Mouse (Mus musculus) myocyte (in vitro differentiated cells): ENCODE measurements around the gene Naa35. TPM values are rescaled to one million over a fixed set of nuclear protein-coding genes. Genes with fewer than 3 reads are reported as not detected.

Experiments
- H3K27me3 ChIP-seq: one replicate; pipeline ENCODE4 v1.6.1; 2011; ENCODE audit not compliant: control insufficient read depth, insufficient read depth, insufficient read length
- H3K36me3 ChIP-seq: one replicate; pipeline ENCODE4 v1.6.1; 2011; ENCODE audit not compliant: control insufficient read depth, insufficient read depth
- H3K4me2 ChIP-seq: one replicate; pipeline ENCODE4 v1.6.1; 2011; ENCODE audit warnings: low read depth, control low read depth
- H3K4me3 ChIP-seq: one replicate; pipeline ENCODE4 v1.5.1; 2011; ENCODE audit warnings: mild to moderate bottlenecking, control low read depth, moderate library complexity
- H3K79me2 ChIP-seq: one replicate; pipeline ENCODE4 v1.6.1; 2011; ENCODE audit not compliant: control insufficient read depth, insufficient read depth
- H3ac ChIP-seq: one replicate; pipeline ENCODE4 v1.6.1; 2011; ENCODE audit not compliant: control insufficient read depth, insufficient read length
- CEBPB ChIP-seq: IDR thresholded peaks from 2 replicates; pipeline ENCODE4 v1.6.1; 2011; ENCODE audit warnings: mild to moderate bottlenecking, moderate library complexity; ENCODE audit not compliant: poor library complexity, insufficient read depth, severe bottlenecking
- E2F4 ChIP-seq: IDR thresholded peaks from one replicate; pipeline ENCODE4 v1.6.1; 2011; ENCODE audit warnings: mild to moderate bottlenecking, control low read depth, moderate library complexity; ENCODE audit not compliant: insufficient read depth
- MAX ChIP-seq: IDR thresholded peaks from one replicate; pipeline ENCODE4 v1.6.1; 2011; ENCODE audit warnings: low read depth, mild to moderate bottlenecking, control low read depth
- MYOD1 ChIP-seq, 3 experiments: IDR thresholded peaks; one replicate each; pipeline ENCODE4 v1.6.1; 2011; ENCODE audit warnings: control low read depth in 2 of 3, low read depth in 2 of 3, mild to moderate bottlenecking in 2 of 3, moderate library complexity in 1 of 3; ENCODE audit not compliant: insufficient read length in 2 of 3, control insufficient read depth in 1 of 3
- MYOG ChIP-seq, 3 experiments: IDR thresholded peaks; one replicate each; pipeline ENCODE4 v1.6.1; 2011; ENCODE audit warnings: control low read depth in 2 of 3, low read depth in 2 of 3, mild to moderate bottlenecking in 2 of 3; ENCODE audit not compliant: insufficient read length in 2 of 3, control insufficient read depth in 1 of 3, insufficient read depth in 1 of 3
- POLR2A ChIP-seq: IDR thresholded peaks from one replicate; pipeline ENCODE4 v1.6.1; 2011; ENCODE audit warnings: low read depth, mild to moderate bottlenecking, control low read depth, moderate library complexity; ENCODE audit not compliant: insufficient read length
- POLR2AphosphoS2 ChIP-seq: IDR thresholded peaks from one replicate; pipeline ENCODE4 v1.6.1; 2011; ENCODE audit warnings: low read depth, control low read depth; ENCODE audit not compliant: insufficient read length
- REST ChIP-seq: IDR thresholded peaks from one replicate; pipeline ENCODE4 v1.6.1; 2011; ENCODE audit warnings: mild to moderate bottlenecking, control low read depth, moderate library complexity; ENCODE audit not compliant: insufficient read depth, insufficient read length
- SRF ChIP-seq: IDR thresholded peaks from one replicate; pipeline ENCODE4 v1.6.1; 2011; ENCODE audit warnings: low read depth; ENCODE audit not compliant: control insufficient read depth, insufficient read length
- TCF12 ChIP-seq: IDR thresholded peaks from one replicate; pipeline ENCODE4 v1.6.1; 2011; ENCODE audit warnings: mild to moderate bottlenecking, control low read depth; ENCODE audit not compliant: poor library complexity, insufficient read depth, severe bottlenecking
- TCF3 ChIP-seq: IDR thresholded peaks from one replicate; pipeline ENCODE4 v1.6.1; 2011; ENCODE audit warnings: low read depth, control low read depth; ENCODE audit not compliant: insufficient read length
- USF1 ChIP-seq: IDR thresholded peaks from one replicate; pipeline ENCODE4 v1.6.1; 2011; ENCODE audit warnings: low read depth, mild to moderate bottlenecking, control low read depth, moderate library complexity
- polyA plus RNA-seq: library from polyadenylated mRNA; unstranded; fragments of >200 nt; fragmentation: generic; extraction: Trizol; gene quantifications from one replicate; pipeline ENCODE4 v1.2.1, GENCODE M21; 2012; ENCODE audit warnings: missing spikeins

Gene Naa35
- polyA plus RNA-seq, 1 experiment, result 32.3 TPM

GRCm38 (mm10) chr13:59661966-59662365 is 76.9 kb downstream of the Naa35 start:
- TF ChIP-seq POLR2AphosphoS2 (no peak), CEBPB (no peak), E2F4 (no peak)
- no peak overlapping the region for H3ac ChIP-seq
- no peaks in the 10 kb centered on the region for H3K36me3 ChIP-seq
- H3K27me3 ChIP-seq, result no peaks in the 10 kb centered on the region
- H3K4me3 ChIP-seq, result no peak overlapping the region
- H3K4me2 ChIP-seq, result no peak overlapping the region
- H3K79me2 ChIP-seq, result no peaks in the 10 kb centered on the region

DNA sequence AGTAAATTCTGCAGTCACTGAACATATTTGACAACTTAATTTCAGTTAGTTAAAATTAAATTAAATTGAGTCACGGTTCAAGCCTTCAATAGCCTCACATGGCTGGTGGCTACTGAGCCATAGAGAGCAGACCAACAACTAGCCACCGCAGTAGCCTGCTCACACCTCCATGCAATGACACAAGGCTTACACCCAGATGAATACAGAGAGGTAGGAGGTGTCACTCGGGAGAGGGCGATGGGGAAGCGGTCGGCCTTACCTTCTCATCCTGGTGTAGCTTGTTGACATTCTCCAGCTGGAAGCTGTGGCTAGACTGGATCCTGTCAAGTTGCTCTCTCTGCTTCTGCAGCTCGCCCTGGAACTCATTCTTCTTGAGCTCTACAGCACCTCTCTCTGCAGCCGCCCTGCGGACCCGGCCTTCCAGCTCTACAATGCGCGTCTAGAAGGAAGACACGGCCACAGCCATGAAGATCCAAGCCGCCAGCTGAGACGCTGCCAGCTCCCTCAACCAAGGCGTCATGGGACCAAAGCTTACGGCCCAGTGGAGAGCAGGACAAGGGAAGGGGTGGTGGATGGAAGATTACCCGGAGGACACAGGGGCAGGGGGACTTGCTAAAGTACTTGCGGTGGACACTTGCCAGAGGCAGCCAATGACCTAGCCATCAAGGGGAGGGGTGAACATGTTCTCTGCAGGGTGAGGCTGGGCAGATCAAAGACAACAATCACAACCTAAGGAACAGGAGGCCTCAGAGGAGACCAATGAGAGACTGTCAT is 79.1 kb downstream of the Naa35 start:
- Histone ChIP-seq H3K27me3 (no peaks in the 10 kb centered on the region), H3K4me2 (no peak overlapping the region), H3ac (no peak overlapping the region), H3K79me2 (no peaks in the 10 kb centered on the region), H3K36me3 (no peaks in the 10 kb centered on the region), H3K4me3 (no peak overlapping the region)
- no peak for TF ChIP-seq CEBPB
- no peak for TF ChIP-seq MYOG (IDR thresholded peaks at IDR 0.05; ENCODE audit: control insufficient read depth in 1 of 3, insufficient read depth in 1 of 3, insufficient read length in 2 of 3, low read depth in 2 of 3)

- TF ChIP-seq TCF3 (no peak), SRF (no peak), E2F4 (no peak), MYOD1 (IDR thresholded peaks at IDR 0.05; ENCODE audit: control insufficient read depth in 1 of 3, insufficient read length in 2 of 3, low read depth in 2 of 3) (no peak), TCF12 (no peak), MAX (no peak), POLR2A (no peak), CEBPB (no peak), REST (no peak)
- no peaks in the 10 kb centered on the region for H3K36me3 ChIP-seq
- no peaks in the 10 kb centered on the region for H3K79me2 ChIP-seq
- H3K4me3 ChIP-seq, result no peak overlapping the region
- no peaks in the 10 kb centered on the region for H3K27me3 ChIP-seq
- no peak overlapping the region for H3K4me2 ChIP-seq
- H3ac ChIP-seq, result no peak overlapping the region
These were observed 82.7 kb downstream of the Naa35 start for GRCm38 (mm10) chr13:59667763-59668162.

- Histone ChIP-seq H3K79me2 (no peaks in the 10 kb centered on the region), H3ac (no peak overlapping the region), H3K36me3 (no peaks in the 10 kb centered on the region), H3K27me3 (no peaks in the 10 kb centered on the region), H3K4me3 (no peak overlapping the region), H3K4me2 (no peak overlapping the region)
- no peak for TF ChIP-seq MYOG (IDR thresholded peaks at IDR 0.05; ENCODE audit: control insufficient read depth in 1 of 3, insufficient read depth in 1 of 3, insufficient read length in 2 of 3, low read depth in 2 of 3)
- TF ChIP-seq E2F4, result no peak
- no peak for TF ChIP-seq POLR2A
- no peak for TF ChIP-seq MYOD1 (IDR thresholded peaks at IDR 0.05; ENCODE audit: control insufficient read depth in 1 of 3, insufficient read length in 2 of 3, low read depth in 2 of 3)
- no peak for TF ChIP-seq SRF
- no peak for TF ChIP-seq TCF12
- no peak for TF ChIP-seq MAX
- TF ChIP-seq REST, result no peak
- TF ChIP-seq CEBPB, result no peak
- no peak for TF ChIP-seq POLR2AphosphoS2
These were observed 83.5 kb downstream of the Naa35 start for GRCm38 (mm10) chr13:59668501-59669093.

- H3ac ChIP-seq, result no peak overlapping the region
- no peaks in the 10 kb centered on the region for H3K36me3 ChIP-seq
- H3K4me2 ChIP-seq, result no peak overlapping the region
- TF ChIP-seq MYOD1 (IDR thresholded peaks at IDR 0.05; ENCODE audit: control insufficient read depth in 1 of 3, insufficient read length in 2 of 3, low read depth in 2 of 3) (no peak), POLR2A (no peak)
- H3K27me3 ChIP-seq, result no peaks in the 10 kb centered on the region
- no peaks in the 10 kb centered on the region for H3K79me2 ChIP-seq
- H3K4me3 ChIP-seq, result no peak overlapping the region
These were observed 84.9 kb downstream of the Naa35 start for GRCm38 (mm10) chr13:59669946-59670345.

- H3K79me2 ChIP-seq, result no peaks in the 10 kb centered on the region
- no peak overlapping the region for H3K4me3 ChIP-seq
- no peak for TF ChIP-seq USF1
- no peak for TF ChIP-seq REST
- TF ChIP-seq MYOD1 (IDR thresholded peaks at IDR 0.05; ENCODE audit: control insufficient read depth in 1 of 3, insufficient read length in 2 of 3, low read depth in 2 of 3), result no peak
- no peak for TF ChIP-seq MAX
- TF ChIP-seq TCF3, result no peak
- no peak for TF ChIP-seq E2F4
- TF ChIP-seq POLR2A, result no peak
- TF ChIP-seq TCF12, result no peak
- TF ChIP-seq MYOG (IDR thresholded peaks at IDR 0.05; ENCODE audit: control insufficient read depth in 1 of 3, insufficient read depth in 1 of 3, insufficient read length in 2 of 3, low read depth in 2 of 3), result no peak
- no peak for TF ChIP-seq POLR2AphosphoS2
- TF ChIP-seq SRF, result no peak
- no peak for TF ChIP-seq CEBPB
- H3ac ChIP-seq, result no peak overlapping the region
- H3K27me3 ChIP-seq, result no peaks in the 10 kb centered on the region
- no peaks in the 10 kb centered on the region for H3K36me3 ChIP-seq
- H3K4me2 ChIP-seq, result no peak overlapping the region
These were observed 86.5 kb downstream of the Naa35 start for GRCm38 (mm10) chr13:59671521-59671920.
